In genomic region chr1:58743252-58743651, GRCm38 (mm10) we compare ENCODE assay signal across 1 mouse cellular context.
TF ChIP-seq lines count a peak whose summit lies in the region.

No protein-coding gene starts in this region.

TF ChIP-seq in MEL, 35 proteins besides CTCF, POLR2A, EP300 and RAD21 (continued from another document):
- TF ChIP-seq ZMIZ1 (IDR thresholded peaks at IDR 0.05; ENCODE audit: low read depth, low read length) (no peak), SMC3 (IDR thresholded peaks at IDR 0.05; ENCODE audit: low read depth, low read length) (no peak), MYC (IDR thresholded peaks at IDR 0.05; ENCODE audit: low read depth, low read length) (peak; percentile 89), ETS1 (IDR thresholded peaks at IDR 0.05; ENCODE audit: low read depth, low read length) (peak; percentile 93), TAL1 (IDR thresholded peaks at IDR 0.05; ENCODE audit: low read length) (peak; percentile 86), BHLHE40 (IDR thresholded peaks at IDR 0.05; ENCODE audit: borderline replicate concordance, low read depth, low read length) (peak; percentile 84; the same call in 1 of the 2 replicates), JUND (IDR thresholded peaks at IDR 0.05; ENCODE audit: low read depth, low read length) (no peak), USF1 (IDR thresholded peaks at IDR 0.05; ENCODE audit: low read depth, low read length) (peak; percentile 85), GABPA (IDR thresholded peaks at IDR 0.05; ENCODE audit: low read depth, low read length) (no peak), MYB (IDR thresholded peaks at IDR 0.05; ENCODE audit: low read depth, low read length) (peak; percentile 93), MEF2A (IDR thresholded peaks at IDR 0.05; ENCODE audit: extremely low read depth, insufficient replicate concordance, low read depth, low read length, poor library complexity, severe bottlenecking) (no peak), GATA1 (IDR thresholded peaks at IDR 0.05; ENCODE audit: low read depth, low read length) (peak; percentile 96), ZKSCAN1 (IDR thresholded peaks at IDR 0.05; ENCODE audit: low read depth, low read length) (no peak), RCOR1 (IDR thresholded peaks at IDR 0.05; ENCODE audit: low read depth, low read length) (peak; percentile 67; the same call in 1 of the 2 replicates)
TF ChIP-seq in MEL: peak in this region for 16.
